ENCODE assay signal across 8 mouse cellular contexts in genomic region chr8:108387160-108387912, GRCm38 (mm10).
DNase-seq lines count a peak whose midpoint lies in the region; ATAC-seq lines count a peak whose summit lies in the region.

No protein-coding gene starts in this region.

- peak overlapping the region; percentile 8; the same call in 1 of the 2 replicates for H3K9ac ChIP-seq in forebrain, embryonic 12.5 days
- no peak overlapping the region for H3K9ac ChIP-seq in limb, embryonic 13.5 days
- H3K9ac ChIP-seq in midbrain, embryonic 11.5 days (ENCODE audit: low read length), result peak overlapping the region; percentile 1; the same call in 1 of the 2 replicates

- no peaks in the 10 kb centered on the region for H3K27me3 ChIP-seq in forebrain, embryonic 12.5 days
- H3K27me3 ChIP-seq in limb, embryonic 13.5 days, result no peaks in the 10 kb centered on the region
- no peaks in the 10 kb centered on the region; the same call in 1 of the 2 replicates for H3K27me3 ChIP-seq in midbrain, embryonic 11.5 days (ENCODE audit: control insufficient read depth, insufficient read depth, low read length)

- intact Hi-C loops in heart, postnatal 14 days (cut with DNase I), result no loop called here

- H3K4me1 ChIP-seq in forebrain, embryonic 12.5 days, result peaks cover 32% of the 10 kb centered on the region
- peaks cover 19% of the 10 kb centered on the region for H3K4me1 ChIP-seq in limb, embryonic 13.5 days
- H3K4me1 ChIP-seq in midbrain, embryonic 11.5 days (ENCODE audit: control insufficient read depth, insufficient read depth, low read length), result peaks cover 9% of the 10 kb centered on the region

- H3K27ac ChIP-seq in forebrain, embryonic 12.5 days, result peak overlapping the region; percentile 27; the same call in 1 of the 2 replicates
- H3K27ac ChIP-seq in limb, embryonic 13.5 days, result no peak overlapping the region
- no peak overlapping the region for H3K27ac ChIP-seq in midbrain, embryonic 11.5 days (ENCODE audit: low read depth, low read length)

- H3K9me3 ChIP-seq in forebrain, embryonic 12.5 days, result no peaks in the 10 kb centered on the region
- no peaks in the 10 kb centered on the region for H3K9me3 ChIP-seq in limb, embryonic 13.5 days
- no peaks in the 10 kb centered on the region for H3K9me3 ChIP-seq in midbrain, embryonic 11.5 days (ENCODE audit: control insufficient read depth, low read length)

- peak overlapping the region; percentile 48 for H3K4me2 ChIP-seq in forebrain, embryonic 12.5 days
- peak overlapping the region; percentile 27 for H3K4me2 ChIP-seq in limb, embryonic 13.5 days (replicated peaks)
- H3K4me2 ChIP-seq in midbrain, embryonic 11.5 days, result peak overlapping the region; percentile 18; the same call in 1 of the 2 replicates

- peak overlapping the region; percentile 7; the same call in 1 of the 2 replicates for H3K4me3 ChIP-seq in forebrain, embryonic 12.5 days (replicated peaks)
- H3K4me3 ChIP-seq in limb, embryonic 13.5 days, result no peak overlapping the region
- no peak overlapping the region for H3K4me3 ChIP-seq in midbrain, embryonic 11.5 days (ENCODE audit: low read depth, low read length)

- 17% methylated on average over 22 of the region's 22 CpGs for WGBS in forebrain, embryonic 12.5 days
- WGBS in limb, embryonic 13.5 days, result 36% methylated on average over 22 of the region's 22 CpGs
- 26% methylated on average over 22 of the region's 22 CpGs for WGBS in midbrain, embryonic 11.5 days

- DNase-seq in ES-CJ7 (ENCODE audit: low read depth, low spot score), result peak; percentile 47
- DNase-seq in adrenal gland, adult 2 months, result peak; percentile 60
- DNase-seq in heart, postnatal 14 days, result peak; percentile 47 to 52
- DNase-seq in midbrain, embryonic 11.5 days (ENCODE audit: low spot score, missing footprints), result peak; percentile 92
- no peak for DNase-seq in urinary bladder, adult 2 months (ENCODE audit: low spot score)
- no peak for DNase-seq in thymus, postnatal 36 days

- no peaks in the 10 kb centered on the region for H3K36me3 ChIP-seq in forebrain, embryonic 12.5 days (replicated peaks)
- no peaks in the 10 kb centered on the region for H3K36me3 ChIP-seq in limb, embryonic 13.5 days
- no peaks in the 10 kb centered on the region for H3K36me3 ChIP-seq in midbrain, embryonic 11.5 days (ENCODE audit: control insufficient read depth, insufficient read depth, low read length)

- ATAC-seq in forebrain, embryonic 12.5 days (ENCODE audit: low FRiP score), result peak; percentile 75; the same call in 1 of the 2 replicates
- no peak for ATAC-seq in limb, embryonic 13.5 days (ENCODE audit: low FRiP score, low read depth)
- ATAC-seq in midbrain, embryonic 11.5 days (ENCODE audit: low FRiP score), result peak; percentile 87

Comparison
In these comparisons a context has a peak if more than half of its experiments do, and no peak if none do; other contexts are left out.
1. DNase-seq: peak in ES-CJ7 (single experiment), adrenal gland, adult 2 months (single experiment), heart, postnatal 14 days (2 of 2) and midbrain, embryonic 11.5 days (single experiment); none in urinary bladder, adult 2 months (single experiment) and thymus, postnatal 36 days (0 of 2).
2. Peak in every context shown above with its lines, with median percentiles within 50 percentile points of each other: H3K4me2 ChIP-seq.